Mouse (Mus musculus): ENCODE data around the gene Gm43064.

Gene Gm43064

DNA sequence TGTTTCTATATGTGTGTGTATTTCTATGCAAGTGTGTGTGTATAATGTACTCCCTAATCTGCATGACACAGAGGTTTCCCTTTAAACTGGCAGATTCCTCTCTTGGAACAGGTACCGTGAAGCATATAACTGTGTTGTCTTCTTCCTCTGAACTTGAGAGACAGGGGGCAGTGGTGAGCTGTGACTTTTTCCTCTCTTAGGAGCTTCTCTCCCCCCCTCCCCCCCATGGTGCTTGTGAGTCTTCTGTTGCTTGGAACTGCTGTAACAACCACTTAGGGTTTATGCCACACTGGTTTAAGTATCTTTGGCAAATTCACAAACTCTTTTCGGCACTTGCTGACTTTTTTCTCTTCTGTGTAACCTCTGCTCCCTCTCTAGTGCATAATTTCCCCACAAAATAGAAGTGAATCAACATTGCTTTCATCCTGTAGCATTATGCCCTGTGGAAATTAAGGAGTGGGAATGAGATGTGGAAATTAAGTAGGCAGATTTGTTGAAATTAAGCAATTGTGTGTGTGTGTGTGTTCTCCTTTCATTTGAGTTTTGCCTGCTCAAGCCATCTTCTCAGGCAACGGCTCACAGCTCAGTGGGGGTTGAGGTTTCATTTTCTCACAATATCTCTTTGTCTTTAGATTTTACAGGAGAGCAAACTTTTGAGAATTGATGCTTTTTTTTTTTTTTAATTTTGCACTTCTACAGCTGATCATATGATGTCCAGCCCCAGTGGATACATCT is 43.4 kb downstream of the Gm43064 start:
- DNase-seq (ENCODE audit: low read depth, low spot score) = peak; percentile 16

DNA sequence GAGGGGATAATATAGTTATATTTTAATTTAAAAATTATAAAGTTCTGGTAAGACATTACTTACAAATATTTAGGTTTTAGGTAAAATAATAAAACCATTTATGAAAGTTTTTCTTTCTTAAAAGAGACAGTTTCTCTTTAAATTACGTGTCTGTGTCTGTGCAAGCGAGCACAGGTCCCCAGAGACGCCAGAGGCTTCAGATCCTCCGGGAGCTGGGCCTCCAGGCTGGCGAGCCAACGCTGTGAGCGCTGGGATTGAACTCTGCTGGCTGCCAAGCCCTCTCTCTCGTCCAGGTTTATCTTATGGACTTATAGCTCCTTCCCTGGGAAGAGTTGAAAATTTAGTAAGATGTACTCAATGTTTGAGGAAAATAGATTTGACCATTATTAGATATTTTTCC is 44.4 kb downstream of the Gm43064 start:
- DNase-seq (ENCODE audit: low read depth, low spot score) = no peak

DNA sequence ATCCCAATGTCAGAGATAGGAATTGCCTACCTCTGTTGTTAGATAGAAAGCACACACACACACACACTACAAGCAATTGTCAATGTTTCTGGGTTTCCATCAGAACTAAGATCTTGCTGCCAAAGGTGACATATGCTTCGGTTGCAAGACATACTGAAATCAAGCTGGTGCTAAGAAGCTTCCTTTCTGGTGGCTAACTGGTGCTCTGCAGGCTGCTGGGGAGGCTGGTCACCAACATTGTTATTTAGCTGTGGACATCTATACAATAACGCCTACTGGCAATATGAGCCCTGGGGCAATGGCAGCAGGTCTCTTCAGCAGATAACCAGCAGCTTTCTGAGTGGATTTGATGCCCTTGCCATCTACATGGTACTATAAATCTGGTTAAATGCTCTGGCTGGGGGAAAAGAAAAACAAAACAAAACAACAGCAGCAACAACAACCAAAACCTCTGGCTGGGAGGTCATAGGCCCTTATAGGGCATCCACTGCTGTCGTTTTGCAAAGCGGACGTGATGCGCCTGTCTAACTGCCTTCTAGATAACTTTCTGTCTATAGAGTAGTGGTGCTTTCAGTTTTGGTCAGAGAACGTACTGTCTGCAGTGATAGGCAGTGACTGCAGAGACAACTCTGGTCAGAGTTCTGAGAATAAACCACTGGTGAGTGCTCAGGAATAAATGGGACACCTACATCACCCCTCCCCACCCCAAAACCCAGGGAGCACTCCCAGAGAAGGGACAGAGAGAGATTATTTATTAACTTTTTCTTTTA is 47.8 kb downstream of the Gm43064 start:
- no peak for DNase-seq (ENCODE audit: low read depth, low spot score)

DNA sequence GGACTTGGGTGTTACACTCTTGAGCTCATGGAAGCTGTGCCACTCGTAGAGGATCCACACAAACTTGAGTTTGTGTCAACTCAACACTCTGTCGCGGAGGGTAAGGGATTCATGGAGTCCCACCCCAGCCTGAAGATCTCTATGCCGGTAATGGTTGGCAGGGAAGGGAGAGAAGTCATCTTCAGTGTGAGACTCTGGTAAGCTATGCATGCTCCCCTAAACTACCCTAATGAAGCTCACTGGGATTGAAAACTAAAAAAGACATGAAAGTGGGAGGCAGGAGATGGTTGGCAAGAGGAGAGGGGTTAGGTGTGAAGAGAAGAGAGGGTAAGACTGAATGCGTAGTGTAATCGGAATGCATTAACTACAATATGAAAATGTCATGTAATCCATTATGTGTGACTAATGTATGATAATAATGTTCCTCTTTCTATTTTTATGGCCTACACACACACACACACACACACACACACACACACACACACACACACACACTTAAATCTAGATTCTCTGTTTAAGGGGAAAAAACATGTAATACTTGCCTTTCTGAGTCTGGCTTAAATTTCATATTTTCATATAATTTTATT is 48.7 kb downstream of the Gm43064 start:
- DNase-seq (ENCODE audit: low read depth, low spot score) = no peak

- no peak for DNase-seq (ENCODE audit: low read depth, low spot score)
Observed at GRCm38 (mm10) chr3:103858881-103859801, 49.8 kb downstream of the Gm43064 start, which contains the start of gene Ptpn22. Ptpn22 (plus strand) TSS chr3:103859795.

GRCm38 (mm10) chr3:103859851-103860391 is 50.5 kb downstream of the Gm43064 start:
- DNase-seq (ENCODE audit: low read depth, low spot score) = no peak

DNA sequence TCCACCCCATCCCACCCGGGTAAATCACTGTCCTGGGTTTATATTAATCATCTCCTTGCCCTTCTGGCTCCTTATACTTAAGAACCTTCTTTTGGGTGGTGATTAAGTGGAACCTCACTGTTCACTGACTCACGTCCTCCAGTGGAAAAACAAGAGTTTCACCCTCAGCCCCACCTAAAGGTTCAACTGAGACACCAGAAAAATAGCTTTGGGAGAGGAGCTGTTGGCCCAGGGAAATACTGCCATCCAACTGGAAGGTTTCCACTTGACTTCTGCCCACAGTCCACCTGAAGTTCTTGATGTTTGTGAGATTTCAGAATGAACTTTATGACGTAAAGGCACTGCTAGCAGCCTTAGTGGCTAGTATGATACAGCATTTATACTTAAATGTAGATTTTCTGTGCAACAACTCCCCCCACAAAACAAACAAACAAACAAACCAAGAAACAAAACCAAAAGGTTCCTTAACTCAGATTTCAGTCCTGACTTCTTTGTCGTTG is 53.4 kb downstream of the Gm43064 start:
- no peak for DNase-seq (ENCODE audit: low read depth, low spot score)

GRCm38 (mm10) chr3:103864200-103864599 is 54.8 kb downstream of the Gm43064 start:
- no peak for DNase-seq (ENCODE audit: low read depth, low spot score)

DNA sequence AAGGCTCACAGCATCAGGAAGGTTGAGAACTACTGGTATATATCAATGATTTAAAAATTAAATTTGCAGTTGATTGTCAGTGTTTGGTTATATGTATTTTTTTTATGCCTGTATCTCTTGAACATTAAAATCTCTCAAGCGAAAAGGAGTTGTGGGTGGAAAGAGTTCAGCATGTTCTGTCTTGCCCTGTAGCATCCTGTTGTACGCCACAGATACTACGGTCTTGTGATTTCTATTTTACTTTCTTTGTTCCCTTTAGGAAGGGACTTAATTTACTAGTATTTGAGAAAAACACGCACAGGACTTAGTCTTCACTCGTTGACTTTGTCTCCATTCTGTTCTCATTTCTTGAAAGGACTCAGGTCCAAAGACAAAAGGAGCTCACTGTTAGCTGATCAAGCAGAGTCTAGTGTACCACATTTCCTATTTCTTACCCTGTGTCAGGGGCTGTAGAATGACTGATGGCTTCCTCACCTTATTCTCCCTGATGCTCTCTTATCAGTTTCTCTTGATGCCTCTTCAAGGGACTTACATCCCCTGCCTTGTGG is 58.1 kb downstream of the Gm43064 start:
- DNase-seq (ENCODE audit: low read depth, low spot score) = no peak

DNA sequence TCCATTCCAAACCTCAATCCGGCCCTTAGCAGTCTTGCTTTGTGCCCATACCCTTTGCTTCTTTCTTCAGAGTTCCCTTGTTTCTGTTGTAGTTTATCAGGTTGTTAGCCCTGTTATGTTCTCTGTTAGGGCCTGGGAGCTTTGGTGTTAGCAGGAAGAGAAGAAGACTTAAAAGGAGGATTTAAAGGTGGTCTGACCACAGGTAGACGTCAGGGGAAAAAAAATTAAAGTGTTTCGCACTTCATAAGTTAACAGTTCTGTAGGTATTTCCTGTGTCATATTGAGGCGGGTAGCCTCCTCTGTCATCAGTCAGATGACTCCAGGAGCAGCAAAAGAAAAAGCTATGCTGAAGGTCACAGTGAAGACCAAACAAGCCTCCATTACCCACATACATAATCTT is 58.6 kb downstream of the Gm43064 start:
- DNase-seq (ENCODE audit: low read depth, low spot score) = no peak

DNA sequence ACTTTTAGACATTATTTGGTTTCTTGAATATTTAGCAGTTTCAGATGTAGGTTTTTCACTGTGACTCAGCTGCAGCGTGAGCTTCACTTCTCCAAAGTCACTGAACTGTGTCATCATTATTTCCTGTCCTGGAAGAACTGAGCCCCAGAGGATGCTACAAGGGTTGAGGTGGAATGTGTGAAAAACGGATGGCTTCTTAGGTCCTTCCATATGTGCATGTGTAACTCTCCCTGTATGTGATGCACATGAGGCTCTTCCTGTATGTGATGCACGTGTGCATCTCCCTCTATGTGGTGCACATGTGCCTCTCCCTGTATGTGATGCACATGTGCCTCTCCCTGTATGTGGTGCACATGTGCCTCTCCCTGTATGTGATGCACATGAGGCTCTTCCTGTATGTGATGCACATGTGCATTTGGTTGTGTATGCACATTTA is 63.3 kb downstream of the Gm43064 start:
- DNase-seq (ENCODE audit: low read depth, low spot score) = no peak

- DNase-seq (ENCODE audit: low read depth, low spot score) = no peak
Observed at GRCm38 (mm10) chr3:103874329-103874728, 65.0 kb downstream of the Gm43064 start.

GRCm38 (mm10) chr3:103885946-103886345 is 76.6 kb downstream of the Gm43064 start:
- DNase-seq (ENCODE audit: low read depth, low spot score) = no peak

- DNase-seq (ENCODE audit: low read depth, low spot score) = peak; percentile 26
Observed at GRCm38 (mm10) chr3:103887581-103887980, 78.2 kb downstream of the Gm43064 start.

Data from retina, adult 2 months (tissue).